Mouse (Mus musculus) midbrain, embryonic 14.5 days (tissue): ENCODE measurements at regions not wholly inside any gene's neighbourhood (a gene's known extent, or its start where the extent isn't known, plus 50 kb on each side); places are given as distances from the start of the nearest gene placed in this dataset.

ENCODE experiments used
- ATAC-seq: fragments of 200-750 bp; cut with Nextera tagmentation; 2 replicates; pipeline ENCODE4 v1.8.0; 2017; ENCODE audit warnings: moderate number of reproducible peaks, moderate library complexity; ENCODE audit not compliant: low FRiP score, low TSS enrichment
- DNase-seq: peaks from one replicate; pipeline ENCODE4 v3.0.0-alpha.2; 2015
- H3K27ac ChIP-seq: fragments of 300-500 bp; sonication (generic); replicated peaks from 2 replicates; pipeline ENCODE4 v1.5.1; 2014; ENCODE audit warnings: mild to moderate bottlenecking, low read depth, low read length, moderate library complexity
- H3K27me3 ChIP-seq: fragments of 300-500 bp; sonication (generic); 2 replicates; pipeline ENCODE4 v1.6.1; 2014; ENCODE audit warnings: low read length, control low read depth, mixed read lengths; ENCODE audit not compliant: control insufficient read depth, insufficient read depth
- H3K36me3 ChIP-seq: fragments of 300-500 bp; sonication (generic); 2 replicates; pipeline ENCODE4 v1.6.1; 2014; ENCODE audit warnings: low read length, control low read depth; ENCODE audit not compliant: control insufficient read depth, insufficient read depth
- H3K4me1 ChIP-seq: fragments of 300-500 bp; sonication (generic); 2 replicates; pipeline ENCODE4 v1.6.1; 2014; ENCODE audit warnings: mild to moderate bottlenecking, antibody characterized with exemption, low read length, control low read depth; ENCODE audit not compliant: control insufficient read depth, insufficient read depth
- H3K4me2 ChIP-seq: fragments of 300-500 bp; sonication (generic); 2 replicates; pipeline ENCODE4 v1.6.1; 2014; ENCODE audit warnings: mild to moderate bottlenecking, low read length, moderate library complexity
- H3K4me3 ChIP-seq: fragments of 300-500 bp; sonication (generic); replicated peaks from 2 replicates; pipeline ENCODE4 v1.5.1; 2014; ENCODE audit warnings: low read depth, low read length
- H3K9ac ChIP-seq: fragments of 300-500 bp; sonication (generic); replicated peaks from 2 replicates; pipeline ENCODE4 v1.6.1; 2014; ENCODE audit warnings: mild to moderate bottlenecking, low read length, moderate library complexity
- H3K9me3 ChIP-seq: fragments of 300-500 bp; sonication (generic); 2 replicates; pipeline ENCODE4 v1.6.1; 2016; ENCODE audit warnings: low read length, control low read depth, mixed read lengths; ENCODE audit not compliant: control insufficient read depth
- WGBS: fragments of 180-500 bp; shearing (Covaris S2); extraction: QIAGEN DNeasy Blood & Tissue Kit; methylation state at CpG from one replicate; pipeline ENCODE4 v1.1.7; 2014; 5-methylcytosine and 5-hydroxymethylcytosine counted together

DNA sequence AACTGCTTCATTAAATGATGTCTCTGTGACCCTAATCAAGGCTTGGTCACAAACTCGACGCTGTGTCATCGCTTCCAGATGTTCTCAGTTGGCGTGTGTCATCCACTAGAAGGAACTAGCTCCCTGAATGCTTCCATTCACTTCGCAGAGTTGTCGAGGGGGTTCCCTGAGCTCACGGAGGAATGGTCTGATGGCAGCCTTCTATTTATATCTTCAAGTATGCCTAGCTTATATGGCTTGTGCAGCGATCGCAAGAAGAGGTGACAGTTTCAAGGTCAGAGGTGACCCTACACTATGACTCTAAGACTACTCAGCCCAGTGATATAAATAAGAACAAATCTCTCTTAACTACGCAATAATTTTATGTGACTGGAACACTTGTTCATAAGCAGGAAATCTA is 126.3 kb downstream of the Nr4a2 start:
- no peak overlapping the region for H3K4me3 ChIP-seq
- no peak overlapping the region for H3K4me2 ChIP-seq
- H3K27ac ChIP-seq = no peak overlapping the region
- no peaks in the 10 kb centered on the region for H3K9me3 ChIP-seq
- no peaks in the 10 kb centered on the region for H3K4me1 ChIP-seq
- no peaks in the 10 kb centered on the region for H3K27me3 ChIP-seq
- ATAC-seq (no peak), DNase-seq (no peak)
- H3K36me3 ChIP-seq = no peaks in the 10 kb centered on the region
- WGBS = 91% methylated on average over 10 of the region's 10 CpGs
- H3K9ac ChIP-seq = no peak overlapping the region

DNA sequence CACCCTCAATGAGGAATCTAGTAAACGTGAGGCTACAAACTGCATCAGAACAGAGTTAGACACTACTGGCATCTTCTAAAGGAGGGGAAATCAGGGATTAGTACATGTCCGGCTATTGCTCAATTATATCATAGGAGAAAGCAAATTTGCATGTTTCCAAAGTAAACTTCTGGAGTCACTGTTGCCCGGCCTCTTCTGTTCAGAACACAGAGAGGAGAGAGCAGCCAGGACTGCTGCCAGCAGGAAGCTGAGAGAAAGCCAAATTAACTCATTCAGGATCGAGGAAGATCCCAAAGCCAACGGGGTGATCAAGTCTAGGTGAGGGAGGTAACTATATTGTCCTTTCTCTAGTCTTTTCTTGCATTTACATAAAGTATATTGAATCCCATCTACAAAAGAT is 131.0 kb downstream of the Nr4a2 start:
- WGBS = 79% methylated on average over 5 of the region's 5 CpGs
- Histone ChIP-seq H3K36me3 (no peaks in the 10 kb centered on the region), H3K4me2 (no peak overlapping the region), H3K4me1 (no peaks in the 10 kb centered on the region), H3K9ac (no peak overlapping the region), H3K27ac (no peak overlapping the region), H3K4me3 (no peak overlapping the region), H3K9me3 (no peaks in the 10 kb centered on the region), H3K27me3 (no peaks in the 10 kb centered on the region)
- DNase-seq (no peak), ATAC-seq (no peak)

DNA sequence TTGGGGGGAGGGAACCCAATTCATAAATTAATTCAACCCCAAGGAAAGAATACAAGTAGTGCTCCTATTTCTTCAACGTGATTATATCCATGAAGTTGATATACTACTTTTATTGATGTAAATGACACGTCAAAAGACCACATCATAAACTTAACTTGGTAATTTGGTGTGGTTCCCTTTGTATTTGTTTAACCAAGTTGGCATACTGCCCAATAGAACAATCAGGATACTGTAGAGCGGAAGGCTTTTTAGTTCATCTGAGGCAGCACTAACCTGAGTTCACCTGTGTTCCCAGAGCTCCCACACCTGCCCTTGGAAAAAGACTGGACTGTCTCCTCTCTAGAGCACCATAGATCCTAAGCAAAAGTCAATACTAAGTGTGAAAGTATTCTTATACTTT is 132.0 kb downstream of the Nr4a2 start:
- H3K9ac ChIP-seq = no peak overlapping the region

DNA sequence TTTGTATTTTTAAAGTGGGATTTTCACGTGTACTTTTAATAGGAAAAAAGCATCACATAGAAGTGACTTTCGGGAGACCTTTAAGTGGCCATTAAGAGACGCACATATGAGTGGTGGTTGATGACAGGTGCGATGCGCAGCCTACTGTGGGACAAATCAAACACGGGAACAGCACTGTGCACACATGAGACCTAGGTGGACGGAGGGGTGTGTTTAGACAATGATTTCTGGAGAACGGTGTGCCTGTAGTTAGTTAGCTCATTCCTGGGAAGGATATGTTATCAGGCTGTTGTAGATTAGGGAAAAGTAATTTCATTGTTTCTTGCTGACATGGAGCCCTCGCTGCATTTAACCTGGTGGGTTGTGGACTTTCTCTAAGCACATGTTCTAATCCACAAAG is 133.0 kb downstream of the Nr4a2 start:
- H3K4me3 ChIP-seq = no peak overlapping the region
- no peaks in the 10 kb centered on the region for H3K36me3 ChIP-seq
- no peak overlapping the region for H3K27ac ChIP-seq
- 94% methylated on average over 9 of the region's 9 CpGs for WGBS
- H3K27me3 ChIP-seq = no peaks in the 10 kb centered on the region
- no peaks in the 10 kb centered on the region for H3K4me1 ChIP-seq
- no peak for DNase-seq
- no peak for ATAC-seq
- H3K4me2 ChIP-seq = no peak overlapping the region
- no peak overlapping the region for H3K9ac ChIP-seq
- no peaks in the 10 kb centered on the region for H3K9me3 ChIP-seq

More for the DNA sequence above, 132.0 kb downstream of the Nr4a2 start:
- Histone ChIP-seq H3K9me3 (no peaks in the 10 kb centered on the region), H3K4me3 (no peak overlapping the region), H3K4me1 (no peaks in the 10 kb centered on the region), H3K36me3 (no peaks in the 10 kb centered on the region), H3K27ac (no peak overlapping the region), H3K27me3 (no peaks in the 10 kb centered on the region), H3K4me2 (no peak overlapping the region)
- no peak for DNase-seq
- no peak for ATAC-seq
- WGBS = 83% methylated on average over 3 of the region's 3 CpGs

DNA sequence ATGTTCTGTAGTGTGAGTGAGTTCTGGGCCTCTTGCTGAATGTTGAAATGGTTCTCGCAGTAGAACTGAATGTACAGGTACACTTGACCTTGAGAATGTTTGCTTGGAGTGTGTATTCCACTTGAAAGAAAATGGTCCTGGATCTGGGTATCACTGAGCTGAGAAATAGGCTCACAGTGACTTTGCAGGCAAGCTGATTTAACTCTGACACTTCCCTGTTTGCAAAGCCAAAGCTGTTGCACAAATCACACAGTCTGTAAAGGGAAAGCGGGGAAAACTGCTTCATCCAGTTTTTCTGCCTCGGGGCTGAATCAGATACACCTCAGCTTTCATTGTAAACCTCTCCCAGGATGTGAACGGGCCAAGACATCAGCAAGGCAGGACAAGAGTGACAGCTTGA is 140.6 kb downstream of the Nr4a2 start:
- no peak for ATAC-seq

DNA sequence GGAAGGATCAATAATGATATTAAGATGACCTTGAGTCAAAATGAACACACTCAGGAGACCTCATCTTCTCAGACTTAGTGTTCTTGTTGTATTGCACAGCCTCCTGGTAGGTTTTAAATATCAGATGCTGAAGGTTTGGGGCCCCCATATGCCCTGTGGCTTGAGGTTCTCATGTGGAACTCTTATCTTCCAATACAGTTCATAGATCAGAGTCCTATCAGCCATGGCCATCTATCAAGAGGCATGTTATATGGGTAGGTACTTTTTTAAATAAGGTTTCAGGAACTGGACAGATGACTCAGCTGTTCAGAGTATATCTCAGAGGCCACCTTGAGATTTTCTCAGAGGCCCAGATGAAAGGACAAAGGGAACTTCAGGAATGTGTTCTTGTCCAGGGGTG is 143.2 kb downstream of the Nr4a2 start:
- no peaks in the 10 kb centered on the region for H3K4me1 ChIP-seq
- H3K36me3 ChIP-seq = no peaks in the 10 kb centered on the region
- H3K4me3 ChIP-seq = no peak overlapping the region
- H3K4me2 ChIP-seq = no peak overlapping the region
- H3K9me3 ChIP-seq = no peaks in the 10 kb centered on the region
- no peak for DNase-seq
- no peak overlapping the region for H3K9ac ChIP-seq
- no peak overlapping the region for H3K27ac ChIP-seq
- no peaks in the 10 kb centered on the region for H3K27me3 ChIP-seq
- no peak for ATAC-seq

More for the DNA sequence above, 140.6 kb downstream of the Nr4a2 start:
- Histone ChIP-seq H3K4me2 (no peak overlapping the region), H3K9ac (no peak overlapping the region), H3K9me3 (no peaks in the 10 kb centered on the region), H3K36me3 (no peaks in the 10 kb centered on the region), H3K4me3 (no peak overlapping the region), H3K27ac (no peak overlapping the region), H3K27me3 (no peaks in the 10 kb centered on the region), H3K4me1 (no peaks in the 10 kb centered on the region)
- whole genome bisulfite sequencing = 81% methylated on average over 4 of the region's 4 CpGs
- DNase-seq = no peak

DNA sequence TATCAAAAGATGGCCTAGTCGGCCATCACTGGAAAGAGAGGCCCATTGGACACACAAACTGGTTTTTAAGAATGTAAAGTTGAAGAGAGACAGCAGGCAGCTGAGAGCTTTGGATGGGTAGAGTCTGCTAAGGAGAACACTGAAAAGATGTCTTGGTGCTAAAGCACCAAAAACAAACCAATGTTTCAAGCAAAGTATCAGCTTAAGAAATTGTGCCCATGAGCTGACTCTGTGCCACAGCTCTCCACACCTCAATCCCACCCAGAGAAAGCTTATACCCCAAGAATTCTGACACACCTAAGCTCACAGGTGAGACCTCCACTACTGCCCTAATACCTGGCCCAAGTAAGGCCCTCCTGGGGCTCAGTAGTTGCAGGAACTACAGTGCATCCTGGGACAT is 148.1 kb downstream of the Nr4a2 start:
- DNase-seq (no peak), ATAC-seq (no peak)
- Histone ChIP-seq H3K27ac (no peak overlapping the region), H3K4me1 (no peaks in the 10 kb centered on the region), H3K9ac (no peak overlapping the region), H3K36me3 (no peaks in the 10 kb centered on the region), H3K27me3 (no peaks in the 10 kb centered on the region), H3K4me2 (no peak overlapping the region), H3K9me3 (no peaks in the 10 kb centered on the region), H3K4me3 (no peak overlapping the region)
- WGBS = 95% methylated on average over 1 of the region's 1 CpGs

DNA sequence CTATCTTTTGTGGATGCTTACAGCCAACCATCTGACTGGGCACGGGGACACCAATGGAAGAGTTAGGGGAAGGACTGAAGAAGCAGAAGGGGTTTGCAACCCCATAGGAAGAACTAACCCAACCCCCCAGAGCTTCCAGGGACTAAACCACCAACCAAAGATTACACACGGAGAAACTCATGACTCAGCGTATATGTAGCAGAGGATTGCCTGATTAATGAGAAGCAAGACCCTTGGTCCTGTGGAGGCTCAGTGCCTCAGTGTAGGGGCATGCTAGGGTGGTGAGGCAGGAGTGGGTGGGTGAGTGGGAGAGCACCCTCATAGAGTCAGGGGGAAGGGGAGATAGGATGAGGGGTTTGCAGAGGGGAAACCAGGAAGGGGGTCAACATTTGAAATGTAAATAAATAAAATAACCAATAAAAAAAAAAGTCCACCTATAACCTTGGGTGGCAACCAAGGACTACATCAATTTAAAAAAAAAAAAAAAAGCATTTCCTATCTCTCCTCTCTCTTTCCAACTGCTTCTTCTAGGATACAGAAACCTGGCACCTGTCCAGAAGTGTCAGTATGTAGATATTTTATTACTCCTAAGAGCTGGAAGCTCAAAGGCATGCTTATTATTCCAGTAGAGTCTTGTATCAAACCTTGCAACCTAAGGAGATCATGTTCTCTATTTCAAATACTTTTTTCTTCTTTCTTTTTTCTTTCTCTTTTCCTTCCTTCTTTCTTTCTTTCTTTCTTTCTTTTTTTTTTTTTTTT is 159.7 kb downstream of the Nr4a2 start:
- H3K36me3 ChIP-seq = no peaks in the 10 kb centered on the region
- no peak overlapping the region for H3K27ac ChIP-seq
- no peaks in the 10 kb centered on the region for H3K4me1 ChIP-seq
- ATAC-seq = no peak
- H3K4me2 ChIP-seq = no peak overlapping the region
- 85% methylated on average over 3 of the region's 3 CpGs for WGBS
- no peaks in the 10 kb centered on the region for H3K27me3 ChIP-seq
- no peak for DNase-seq
- H3K9ac ChIP-seq = no peak overlapping the region
- H3K4me3 ChIP-seq = no peak overlapping the region
- no peaks in the 10 kb centered on the region for H3K9me3 ChIP-seq

DNA sequence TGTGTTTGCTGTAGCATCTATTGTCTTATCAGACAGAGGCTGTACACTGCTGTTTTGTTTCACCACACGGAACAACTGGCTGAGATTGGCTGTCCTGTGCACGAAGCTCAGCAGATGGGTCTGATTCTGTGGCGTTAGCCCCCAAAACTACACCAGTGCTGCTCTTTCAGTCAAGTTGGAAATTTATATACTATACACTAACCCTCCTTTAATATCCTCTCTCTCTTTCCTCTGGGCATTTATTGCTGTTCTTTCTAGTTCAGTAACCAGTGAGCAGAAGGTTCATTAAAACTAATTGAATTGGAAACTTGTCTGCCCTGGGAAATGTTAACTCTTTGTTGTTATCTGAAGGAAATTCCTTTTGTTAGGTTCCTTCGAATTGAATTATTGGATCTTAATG is 164.1 kb downstream of the Nr4a2 start:
- H3K36me3 ChIP-seq = no peaks in the 10 kb centered on the region
- ATAC-seq (no peak), DNase-seq (peak; percentile 37)
- WGBS = 49% methylated on average over 4 of the region's 4 CpGs
- no peaks in the 10 kb centered on the region for H3K9me3 ChIP-seq
- peak overlapping the region; percentile 37 for H3K27ac ChIP-seq
- H3K4me3 ChIP-seq = no peak overlapping the region
- H3K9ac ChIP-seq = no peak overlapping the region
- H3K27me3 ChIP-seq = no peaks in the 10 kb centered on the region
- H3K4me2 ChIP-seq = no peak overlapping the region
- H3K4me1 ChIP-seq = no peaks in the 10 kb centered on the region
